Mouse (Mus musculus) gastrocnemius, postnatal 14 days (tissue): ENCODE measurements at regions not wholly inside any gene's neighbourhood (a gene's known extent, or its start where the extent isn't known, plus 50 kb on each side); places are given as distances from the start of the nearest gene placed in this dataset.

Experiments used
- DNase-seq: peaks from one replicate; pipeline ENCODE4 v3.0.0; 2021; ENCODE audit warnings: mixed read lengths
- intact Hi-C: fragments of 180-260 bp; cut with DNase I; formaldehyde crosslinking; loops from one replicate; pipeline ENCODE4 v1.15.1; 2025; ENCODE audit warnings: low total_unique reads

- intact Hi-C loops, result no loop called here
- DNase-seq, result no peak
These were observed 110.4 kb upstream of the Neil3 start for GRCm38 (mm10) chr8:53749263-53749662.

GRCm38 (mm10) chr8:53769211-53769610 is 130.3 kb upstream of the Neil3 start:
- no peak for DNase-seq
- intact Hi-C loops, result no loop called here

- intact Hi-C loops, result no loop called here
These were observed 136.6 kb upstream of the Neil3 start for GRCm38 (mm10) chr8:53775511-53775910.

GRCm38 (mm10) chr8:53780886-53781285 is 142.0 kb upstream of the Neil3 start:
- DNase-seq, result no peak
- intact Hi-C loops, result no loop called here

More at GRCm38 (mm10) chr8:53775511-53775910, 136.6 kb upstream of the Neil3 start:
- DNase-seq, result no peak

GRCm38 (mm10) chr8:53781885-53782284 is 143.0 kb upstream of the Neil3 start:
- DNase-seq, result no peak
- intact Hi-C loops, result no loop called here

- no peak for DNase-seq
- intact Hi-C loops, result no loop called here
These were observed 149.3 kb upstream of the Neil3 start for GRCm38 (mm10) chr8:53788202-53788601.

GRCm38 (mm10) chr8:53821148-53821547 is 182.3 kb upstream of the Neil3 start:
- DNase-seq, result no peak
- intact Hi-C loops, result no loop called here

- intact Hi-C loops, result no loop called here
- DNase-seq, result no peak
These were observed 188.5 kb upstream of the Neil3 start for GRCm38 (mm10) chr8:53827395-53827794.

GRCm38 (mm10) chr8:53847821-53848220 is 209.0 kb upstream of the Neil3 start:
- intact Hi-C loops, result no loop called here
- DNase-seq, result no peak

- intact Hi-C loops, result no loop called here
- DNase-seq, result no peak
These were observed 208.8 kb upstream of the Vegfc start for GRCm38 (mm10) chr8:53868567-53868966.

- intact Hi-C loops, result loop anchor here (5.0 kb wide), 1 partner anchor 617 kb away; no protein-coding TSS in a partner anchor
- DNase-seq, result no peak
These were observed 207.3 kb upstream of the Vegfc start for GRCm38 (mm10) chr8:53869997-53870596.

- intact Hi-C loops, result loop anchor here (5.0 kb wide), 1 partner anchor 615 kb away; no protein-coding TSS in a partner anchor
- DNase-seq, result no peak
These were observed 205.3 kb upstream of the Vegfc start for GRCm38 (mm10) chr8:53872033-53872619.

- DNase-seq, result no peak
- intact Hi-C loops, result no loop called here
These were observed 198.6 kb upstream of the Vegfc start for GRCm38 (mm10) chr8:53878846-53879245.

- intact Hi-C loops, result no loop called here
- no peak for DNase-seq
These were observed 195.9 kb upstream of the Vegfc start for GRCm38 (mm10) chr8:53881551-53881950.

- intact Hi-C loops, result no loop called here
- no peak for DNase-seq
These were observed 185.1 kb upstream of the Vegfc start for GRCm38 (mm10) chr8:53892205-53892710.

- intact Hi-C loops, result no loop called here
These were observed 184.6 kb upstream of the Vegfc start for GRCm38 (mm10) chr8:53892770-53893169.

GRCm38 (mm10) chr8:53922343-53922742 is 155.1 kb upstream of the Vegfc start:
- intact Hi-C loops, result no loop called here
- no peak for DNase-seq

More at GRCm38 (mm10) chr8:53892770-53893169, 184.6 kb upstream of the Vegfc start:
- no peak for DNase-seq

GRCm38 (mm10) chr8:53930685-53931084 is 146.7 kb upstream of the Vegfc start:
- no peak for DNase-seq
- intact Hi-C loops, result no loop called here

GRCm38 (mm10) chr8:53938392-53938791 is 139.0 kb upstream of the Vegfc start:
- DNase-seq, result no peak
- intact Hi-C loops, result no loop called here

GRCm38 (mm10) chr8:53939519-53939918 is 137.9 kb upstream of the Vegfc start:
- intact Hi-C loops, result no loop called here
- DNase-seq, result no peak

GRCm38 (mm10) chr8:53941144-53941543 is 136.3 kb upstream of the Vegfc start:
- intact Hi-C loops, result no loop called here
- DNase-seq, result no peak
